Mouse (Mus musculus) embryonic facial prominence, embryonic 14.5 days (tissue): ENCODE results near the gene Alg3. TPM values are rescaled to one million over a fixed set of nuclear protein-coding genes. Genes with fewer than 3 reads are reported as not detected.
A peak's percentile ranks its signal among the peaks of the same experiment; 100 is the strongest.

Experiments used
- ATAC-seq: fragments of 200-750 bp; cut with Nextera tagmentation; 2 replicates; pipeline ENCODE4 v1.8.0; 2017; ENCODE audit warnings: low read depth, moderate number of reproducible peaks, moderate TSS enrichment
- DNase-seq: peaks from one replicate; pipeline ENCODE4 v3.0.0-alpha.2; 2015; ENCODE audit warnings: low spot score
- H3K27ac ChIP-seq: fragments of 300-500 bp; sonication (generic); replicated peaks from 2 replicates; pipeline ENCODE4 v1.5.1; 2014; ENCODE audit warnings: low read depth, mild to moderate bottlenecking, low read length, moderate library complexity
- H3K27me3 ChIP-seq: fragments of 300-500 bp; sonication (generic); replicated peaks from 2 replicates; pipeline ENCODE4 v1.6.1; 2014; ENCODE audit warnings: low read length; ENCODE audit not compliant: control insufficient read depth, insufficient read depth
- H3K36me3 ChIP-seq: fragments of 300-500 bp; sonication (generic); 2 replicates; pipeline ENCODE4 v1.6.1; 2014; ENCODE audit warnings: low read length, mixed read lengths; ENCODE audit not compliant: control insufficient read depth, insufficient read depth
- H3K4me1 ChIP-seq: fragments of 300-500 bp; sonication (generic); 2 replicates; pipeline ENCODE4 v1.6.1; 2014; ENCODE audit warnings: antibody characterized with exemption, low read length; ENCODE audit not compliant: control insufficient read depth, insufficient read depth
- H3K4me2 ChIP-seq: fragments of 300-500 bp; sonication (generic); 2 replicates; pipeline ENCODE4 v1.6.1; 2014; ENCODE audit warnings: low read depth, mild to moderate bottlenecking, low read length, moderate library complexity, mixed read lengths
- H3K4me3 ChIP-seq: fragments of 300-500 bp; sonication (generic); 2 replicates; pipeline ENCODE4 v1.5.1; 2014; ENCODE audit warnings: low read depth, mild to moderate bottlenecking, low read length
- H3K9ac ChIP-seq: fragments of 300-500 bp; sonication (generic); 2 replicates; pipeline ENCODE4 v1.6.1; 2014; ENCODE audit warnings: low read depth, mild to moderate bottlenecking, low read length, moderate library complexity, mixed read lengths
- H3K9me3 ChIP-seq: fragments of 300-500 bp; sonication (generic); 2 replicates; pipeline ENCODE4 v1.6.1; 2016; ENCODE audit warnings: low read length; ENCODE audit not compliant: control insufficient read depth
- WGBS: fragments of 180-500 bp; shearing (Covaris S2); extraction: QIAGEN DNeasy Blood & Tissue Kit; methylation state at CpG from one replicate; pipeline ENCODE4 v1.1.7; 2014; 5-methylcytosine and 5-hydroxymethylcytosine counted together
- polyA plus RNA-seq: library from polyadenylated mRNA; unstranded; fragments of >200 nt; fragmentation: Nextera tagmentation; extraction: Ambion mirVana; gene quantifications from 2 replicates; pipeline ENCODE4 v1.2.1, GENCODE M21; 2014

Alg3 gene
- polyA plus RNA-seq: 40.2 and 40.6 TPM in 2 replicates

GRCm38 (mm10) chr16:20611357-20612227 lies at the start of gene Alg3, which contains the start of the genes Eef1akmt4 and Gm49333:
Gene Alg3 (minus strand): TSS chr16:20611735.
Gene Eef1akmt4 (plus strand): TSS chr16:20611593.
Gene Gm49333 (plus strand): TSS chr16:20611610.
- peak within 1 kb of the TSS; percentile 84 for H3K4me2 ChIP-seq
- ATAC-seq (peak; percentile 97), DNase-seq (peak; percentile 97)
- H3K9ac ChIP-seq: peak within 1 kb of the TSS; percentile 83
- peak within 1 kb of the TSS; percentile 84 for H3K4me3 ChIP-seq
- peaks cover 11% of the 10 kb centered on the region for H3K4me1 ChIP-seq
- 2% methylated on average over 40 of the region's 41 CpGs for WGBS
- peaks cover 13% of the 10 kb centered on the region for H3K36me3 ChIP-seq
- H3K9me3 ChIP-seq: no peaks in the 10 kb centered on the region
- H3K27me3 ChIP-seq: no peaks in the 10 kb centered on the region
- peak within 1 kb of the TSS; percentile 56 for H3K27ac ChIP-seq

GRCm38 (mm10) chr16:20657661-20658060 lies 46.1 kb upstream of the Alg3 start:
- H3K9ac ChIP-seq: no peak overlapping the region
- DNase-seq (no peak), ATAC-seq (no peak)
- no peaks in the 10 kb centered on the region for H3K27me3 ChIP-seq
- no peak overlapping the region for H3K4me2 ChIP-seq
- WGBS: 94% methylated on average over 4 of the region's 4 CpGs
- peaks cover 98% of the 10 kb centered on the region for H3K36me3 ChIP-seq
- no peak overlapping the region for H3K4me3 ChIP-seq
- peaks cover 4% of the 10 kb centered on the region; the same call in 1 of the 2 replicates for H3K4me1 ChIP-seq
- H3K27ac ChIP-seq: no peak overlapping the region
- H3K9me3 ChIP-seq: no peaks in the 10 kb centered on the region

- H3K4me2 ChIP-seq: no peak overlapping the region
- no peaks in the 10 kb centered on the region for H3K9me3 ChIP-seq
- no peak overlapping the region for H3K27ac ChIP-seq
- H3K9ac ChIP-seq: no peak overlapping the region
- peaks cover 54% of the 10 kb centered on the region for H3K36me3 ChIP-seq
- H3K4me3 ChIP-seq: no peak overlapping the region
- DNase-seq (no peak), ATAC-seq (no peak)
- H3K27me3 ChIP-seq: no peaks in the 10 kb centered on the region
- peaks cover 8% of the 10 kb centered on the region for H3K4me1 ChIP-seq
- 53% methylated on average over 2 of the region's 2 CpGs for WGBS
Measured at GRCm38 (mm10) chr16:20653315-20653714, 41.8 kb upstream of the Alg3 start.

- 0 out of 2 replicates have a peak, but pooled peaks have one; percentile 7 for ATAC-seq
- H3K9ac ChIP-seq: peak overlapping the region; percentile 90
- no peaks in the 10 kb centered on the region for H3K27me3 ChIP-seq
- peak overlapping the region; percentile 17; the same call in 1 of the 2 replicates for H3K27ac ChIP-seq
- H3K4me2 ChIP-seq: peak overlapping the region; percentile 74
- peaks cover 41% of the 10 kb centered on the region for H3K36me3 ChIP-seq
- peak overlapping the region; percentile 90 for H3K4me3 ChIP-seq
- DNase-seq: no peak
- 6% methylated on average over 12 of the region's 12 CpGs for WGBS
- H3K9me3 ChIP-seq: no peaks in the 10 kb centered on the region
- H3K4me1 ChIP-seq: peaks cover 8% of the 10 kb centered on the region
Measured at GRCm38 (mm10) chr16:20651947-20652310, 40.4 kb upstream of the Alg3 start.

GRCm38 (mm10) chr16:20651076-20651946 lies 39.8 kb upstream of the Alg3 start, which contains the start of gene Psmd2:
Gene Psmd2 (plus strand): TSS chr16:20651652.
- 2% methylated on average over 46 of the region's 46 CpGs for WGBS

GRCm38 (mm10) chr16:20643911-20644310 lies 32.4 kb upstream of the Alg3 start:
- no peak overlapping the region for H3K4me2 ChIP-seq
- H3K36me3 ChIP-seq: no peaks in the 10 kb centered on the region
- no peaks in the 10 kb centered on the region for H3K9me3 ChIP-seq
- H3K9ac ChIP-seq: no peak overlapping the region
- H3K4me1 ChIP-seq: no peaks in the 10 kb centered on the region
- no peak for DNase-seq
- no peak for ATAC-seq
- no peak overlapping the region for H3K4me3 ChIP-seq
- WGBS: 93% methylated on average over 7 of the region's 7 CpGs
- H3K27me3 ChIP-seq: no peaks in the 10 kb centered on the region
- no peak overlapping the region for H3K27ac ChIP-seq

More at GRCm38 (mm10) chr16:20651076-20651946, 39.8 kb upstream of the Alg3 start, which contains the start of gene Psmd2:
- ATAC-seq (peak; percentile 98), DNase-seq (peak; percentile 97)
- peaks cover 34% of the 10 kb centered on the region for H3K36me3 ChIP-seq
- H3K4me1 ChIP-seq: peaks cover 8% of the 10 kb centered on the region
- no peaks in the 10 kb centered on the region for H3K9me3 ChIP-seq
- peak within 1 kb of the TSS; percentile 90 for H3K9ac ChIP-seq
- H3K4me3 ChIP-seq: peak within 1 kb of the TSS; percentile 90
- peak within 1 kb of the TSS; percentile 74 for H3K4me2 ChIP-seq
- peak within 1 kb of the TSS; percentile 66 for H3K27ac ChIP-seq
- H3K27me3 ChIP-seq: no peaks in the 10 kb centered on the region

GRCm38 (mm10) chr16:20642161-20642560 lies 30.6 kb upstream of the Alg3 start:
- no peak overlapping the region for H3K27ac ChIP-seq
- WGBS: 5% methylated on average over 8 of the region's 8 CpGs
- DNase-seq: peak; percentile 73

GRCm38 (mm10) chr16:20638367-20638766 lies 26.8 kb upstream of the Alg3 start:
- Histone ChIP-seq H3K4me1 (no peaks in the 10 kb centered on the region), H3K4me2 (no peak overlapping the region), H3K4me3 (no peak overlapping the region), H3K9ac (no peak overlapping the region), H3K36me3 (no peaks in the 10 kb centered on the region), H3K9me3 (no peaks in the 10 kb centered on the region), H3K27me3 (no peaks in the 10 kb centered on the region), H3K27ac (no peak overlapping the region)
- 88% methylated on average over 8 of the region's 8 CpGs for WGBS
- DNase-seq (no peak), ATAC-seq (no peak)

More at GRCm38 (mm10) chr16:20642161-20642560, 30.6 kb upstream of the Alg3 start:
- no peaks in the 10 kb centered on the region for H3K27me3 ChIP-seq
- no peaks in the 10 kb centered on the region for H3K9me3 ChIP-seq
- H3K4me3 ChIP-seq: no peak overlapping the region
- H3K4me2 ChIP-seq: no peak overlapping the region
- peak; percentile 74 for ATAC-seq
- H3K4me1 ChIP-seq: no peaks in the 10 kb centered on the region
- no peaks in the 10 kb centered on the region for H3K36me3 ChIP-seq
- no peak overlapping the region for H3K9ac ChIP-seq
